Mouse (Mus musculus): ENCODE results near the gene Cpsf6.

DNA sequence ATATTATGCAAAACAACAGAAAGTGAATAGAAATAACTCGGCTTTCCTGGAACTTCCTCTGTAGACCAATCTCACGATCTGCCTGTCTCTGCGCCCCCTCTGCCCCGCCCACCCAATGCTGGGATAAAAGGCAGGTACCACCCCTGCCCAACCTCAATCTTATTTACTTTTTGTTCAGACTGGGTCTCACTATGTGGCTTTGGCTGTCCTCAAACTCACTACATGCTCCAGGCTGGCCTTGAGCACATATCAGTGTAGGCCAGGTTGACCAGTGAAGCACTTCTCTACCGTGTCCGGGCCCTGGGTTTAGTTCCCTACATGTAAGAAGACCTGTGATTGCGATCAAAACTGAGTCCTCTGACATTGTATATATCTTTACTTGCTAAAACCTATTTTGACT, 40.6 kb downstream of the Cpsf6 start:
- TF ChIP-seq CTCF (IDR thresholded peaks at IDR 0.05; ENCODE audit: low read depth) (no peak), EP300 (IDR thresholded peaks at IDR 0.05; ENCODE audit: low read depth) (no peak)
